Mouse (Mus musculus) cerebellum, adult 2 months (tissue): ENCODE results near the gene Bglap3.

Experiments used
- CTCF ChIP-seq: fragments of 200-500 bp; IDR thresholded peaks from 2 replicates; pipeline ENCODE4 v1.5.1; 2011; ENCODE audit warnings: low read depth, mild to moderate bottlenecking, control low read depth, low read length, moderate library complexity, borderline replicate concordance; ENCODE audit not compliant: insufficient read depth
- POLR2A ChIP-seq: fragments of 200-500 bp; IDR thresholded peaks from 2 replicates; pipeline ENCODE4 v1.6.1; 2011; ENCODE audit warnings: low read length, control low read depth, borderline replicate concordance; ENCODE audit not compliant: insufficient read depth

DNA sequence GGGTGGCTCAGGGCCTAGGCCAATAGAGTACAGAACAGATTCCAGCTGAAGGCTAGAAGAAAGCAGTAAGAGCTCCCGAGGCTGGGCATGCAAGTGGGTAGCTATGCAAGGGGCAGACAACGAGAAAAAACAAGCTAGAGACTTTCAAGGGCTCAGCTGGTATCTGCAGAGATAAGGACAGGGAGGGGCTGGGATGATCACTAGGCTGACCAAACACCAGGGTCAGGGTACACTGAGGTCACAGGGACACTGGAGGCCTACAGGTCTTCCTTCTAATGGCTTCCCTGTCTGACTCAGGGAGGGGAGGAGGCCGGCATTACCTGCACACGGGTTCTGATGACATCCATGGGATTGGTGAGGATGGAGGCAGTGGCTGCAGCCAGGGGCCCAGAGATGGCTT is 43.1 kb upstream of the Bglap3 start:
- TF ChIP-seq CTCF (no peak), POLR2A (no peak)
